Mouse (Mus musculus) activated CD4-positive, CD25-positive, alpha-beta regulatory T cell, adult 9 weeks (primary cell): ENCODE data around the gene Anapc15-ps. TPM values are rescaled to one million over a fixed set of nuclear protein-coding genes. Genes with fewer than 3 reads are reported as not detected.

Experiments used
- polyA plus RNA-seq: library from polyadenylated mRNA; unstranded; fragments of 100-300 nt; shearing (Covaris generic); gene quantifications from one replicate; pipeline ENCODE4 v1.2.1, GENCODE M21; 2017

Anapc15-ps gene
- not detected for polyA plus RNA-seq

GRCm38 (mm10) chr10:95673351-95673750 is at the start of gene Anapc15-ps:
TSS of gene Anapc15-ps (minus strand) at chr10:95673451.

Other genes starting within 250 kb of the Anapc15-ps start
- gene Mrpl42, start 171.5 kb downstream of the Anapc15-ps start, polyA plus RNA-seq: 179 TPM
- gene Ube2n, start 158.3 kb downstream of the Anapc15-ps start, polyA plus RNA-seq: 337 TPM
- 6.0 TPM for gene Nudt4, start 109.3 kb downstream of the Anapc15-ps start, polyA plus RNA-seq
- not detected for gene Gm33543, start 169.5 kb upstream of the Anapc15-ps start, polyA plus RNA-seq